Mouse (Mus musculus) monocyte, adult 2 months (primary cell): ENCODE measurements around the gene Leap2.

Experiments
- DNase-seq, 2 experiments: peaks; one replicate each; pipeline ENCODE4 v3.0.0; 2022; ENCODE audit warnings: low spot score in 2 of 2, low read depth in 1 of 2

Gene Leap2

GRCm38 (mm10) chr11:53423036-53423435 lies at the start of gene Leap2:
Gene Leap2 (minus strand): TSS chr11:53423170.
- DNase-seq: no peak

GRCm38 (mm10) chr11:53472709-53473108 lies 49.7 kb upstream of the Leap2 start:
- no peak for DNase-seq

GRCm38 (mm10) chr11:53469968-53470695 lies 47.2 kb upstream of the Leap2 start, which contains the start of gene Gm9837:
Gene Gm9837 (minus strand): TSS chr11:53470479.
- peak; percentile 41 to 66 for DNase-seq

- no peak for DNase-seq
Observed at GRCm38 (mm10) chr11:53469294-53469967, 46.5 kb upstream of the Leap2 start.

GRCm38 (mm10) chr11:53466231-53466971 lies 43.4 kb upstream of the Leap2 start:
- DNase-seq: no peak

GRCm38 (mm10) chr11:53463551-53464424 lies 40.8 kb upstream of the Leap2 start:
- DNase-seq: no peak

GRCm38 (mm10) chr11:53461727-53462126 lies 38.8 kb upstream of the Leap2 start:
- no peak for DNase-seq

- no peak for DNase-seq
Observed at GRCm38 (mm10) chr11:53460192-53460591, 37.2 kb upstream of the Leap2 start.

- no peak for DNase-seq
Observed at GRCm38 (mm10) chr11:53458996-53459395, 36.0 kb upstream of the Leap2 start.

- no peak for DNase-seq
Observed at GRCm38 (mm10) chr11:53457372-53457954, 34.5 kb upstream of the Leap2 start.

GRCm38 (mm10) chr11:53456474-53457371 lies 33.8 kb upstream of the Leap2 start, which contains the start of the genes Gm10447 and Shroom1:
Gene Gm10447 (minus strand): TSS chr11:53457110.
Gene Shroom1 (plus strand): TSS chr11:53457205.
- no peak for DNase-seq

- no peak for DNase-seq
Observed at GRCm38 (mm10) chr11:53453031-53453430, 30.1 kb upstream of the Leap2 start.

- DNase-seq: no peak
Observed at GRCm38 (mm10) chr11:53452396-53452795, 29.4 kb upstream of the Leap2 start.

GRCm38 (mm10) chr11:53451361-53451760 lies 28.4 kb upstream of the Leap2 start:
- no peak for DNase-seq

- no peak for DNase-seq
Observed at GRCm38 (mm10) chr11:53450070-53450705, 27.2 kb upstream of the Leap2 start.

GRCm38 (mm10) chr11:53448529-53448928 lies 25.6 kb upstream of the Leap2 start:
- DNase-seq: no peak

GRCm38 (mm10) chr11:53447996-53448395 lies 25.0 kb upstream of the Leap2 start:
- no peak for DNase-seq

- DNase-seq: no peak
Observed at GRCm38 (mm10) chr11:53446183-53446582, 23.2 kb upstream of the Leap2 start.

GRCm38 (mm10) chr11:53445562-53445961 lies 22.6 kb upstream of the Leap2 start:
- no peak for DNase-seq
